Mouse (Mus musculus) liver, postnatal 0 days (tissue): ENCODE results near the gene Tmprss6. TPM values are rescaled to one million over a fixed set of nuclear protein-coding genes. Genes with fewer than 3 reads are reported as not detected.

Experiments used
- ATAC-seq: fragments of 200-750 bp; cut with Nextera tagmentation; 2 replicates; pipeline ENCODE4 v1.8.0; 2017; ENCODE audit warnings: mild to moderate bottlenecking, moderate library complexity
- DNase-seq: peaks from one replicate; pipeline ENCODE4 v3.0.0-alpha.2; 2016
- H3K27ac ChIP-seq: fragments of 300-500 bp; sonication (generic); 2 replicates; pipeline ENCODE4 v1.5.1; 2014; ENCODE audit warnings: antibody characterized with exemption, moderate library complexity, mild to moderate bottlenecking, low read depth
- H3K27me3 ChIP-seq: fragments of 300-500 bp; sonication (generic); 2 replicates; pipeline ENCODE4 v1.6.1; 2014; ENCODE audit warnings: low read length, control low read depth, mixed read lengths; ENCODE audit not compliant: insufficient read depth
- H3K36me3 ChIP-seq: fragments of 300-500 bp; sonication (generic); replicated peaks from 2 replicates; pipeline ENCODE4 v1.6.1; 2014; ENCODE audit warnings: mild to moderate bottlenecking, control low read depth, low read length, moderate library complexity, mixed read lengths; ENCODE audit not compliant: insufficient read depth
- H3K4me1 ChIP-seq: fragments of 300-500 bp; sonication (generic); 2 replicates; pipeline ENCODE4 v1.6.1; 2014; ENCODE audit warnings: antibody characterized with exemption, mild to moderate bottlenecking, control low read depth; ENCODE audit not compliant: insufficient read depth
- H3K4me2 ChIP-seq: fragments of 300-500 bp; sonication (generic); 2 replicates; pipeline ENCODE4 v1.6.1; 2014; ENCODE audit warnings: low read depth, mild to moderate bottlenecking, low read length, moderate library complexity, mixed read lengths
- H3K4me3 ChIP-seq: fragments of 300-500 bp; sonication (generic); 2 replicates; pipeline ENCODE4 v1.5.1; 2014; ENCODE audit warnings: low read depth, low read length
- H3K9ac ChIP-seq: fragments of 300-500 bp; sonication (generic); replicated peaks from 2 replicates; pipeline ENCODE4 v1.6.1; 2014; ENCODE audit warnings: mild to moderate bottlenecking, moderate library complexity
- H3K9me3 ChIP-seq: fragments of 300-500 bp; sonication (generic); 2 replicates; pipeline ENCODE4 v1.6.1; 2016; ENCODE audit warnings: mild to moderate bottlenecking, control low read depth, low read length, mixed read lengths
- CTCF ChIP-seq: sonication (generic); IDR thresholded peaks from 2 replicates; pipeline ENCODE4 v1.5.1; 2016; ENCODE audit warnings: antibody characterized with exemption, low read depth
- EP300 ChIP-seq: IDR thresholded peaks from 2 replicates; pipeline ENCODE4 v1.6.1; 2016; ENCODE audit warnings: antibody characterized with exemption, low read depth, mild to moderate bottlenecking
- WGBS: fragments of 180-500 bp; shearing (Covaris S2); extraction: QIAGEN DNeasy Blood & Tissue Kit; methylation state at CpG from one replicate; pipeline ENCODE4 v1.1.7; 2014; ENCODE audit not compliant: insufficient replicate concordance; 5-methylcytosine and 5-hydroxymethylcytosine counted together
- polyA plus RNA-seq: library from polyadenylated mRNA; unstranded; fragments of >200 nt; fragmentation: Nextera tagmentation; extraction: Ambion mirVana; gene quantifications from 2 replicates; pipeline ENCODE4 v1.2.1, GENCODE M21; 2015

The Tmprss6 gene
- polyA plus RNA-seq, 1 experiment from 2014 or later, result 80.3 TPM

GRCm38 (mm10) chr15:78470495-78471276 lies 2.3 kb upstream of the Tmprss6 start:
- ATAC-seq, result peak; percentile 73
- peak; percentile 81 for DNase-seq
- TF ChIP-seq CTCF (no peak), EP300 (peak; percentile 76; the same call in 1 of the 2 replicates)

GRCm38 (mm10) chr15:78467570-78467969 lies 864 bp downstream of the Tmprss6 start:
- TF ChIP-seq EP300 (no peak), CTCF (no peak)
- Histone ChIP-seq H3K4me2 (peak overlapping the region; percentile 67), H3K27ac (peak overlapping the region; percentile 90), H3K4me1 (peaks cover 11% of the 10 kb centered on the region), H3K9ac (peak overlapping the region; percentile 68), H3K36me3 (no peaks in the 10 kb centered on the region), H3K9me3 (no peaks in the 10 kb centered on the region), H3K4me3 (peak overlapping the region; percentile 43), H3K27me3 (no peaks in the 10 kb centered on the region)
- ATAC-seq (no peak), DNase-seq (no peak)
- 84% methylated on average over 7 of the region's 7 CpGs for WGBS

More at GRCm38 (mm10) chr15:78470495-78471276, 2.3 kb upstream of the Tmprss6 start:
- H3K4me1 ChIP-seq, result peaks cover 11% of the 10 kb centered on the region
- peak overlapping the region; percentile 82 for H3K27ac ChIP-seq
- H3K36me3 ChIP-seq, result no peaks in the 10 kb centered on the region
- no peak overlapping the region for H3K4me2 ChIP-seq
- H3K9ac ChIP-seq, result no peak overlapping the region
- H3K27me3 ChIP-seq, result no peaks in the 10 kb centered on the region
- H3K9me3 ChIP-seq, result no peaks in the 10 kb centered on the region
- H3K4me3 ChIP-seq, result no peak overlapping the region
- WGBS, result 50% methylated on average over 4 of the region's 4 CpGs

- Histone ChIP-seq H3K9ac (peak overlapping the region; percentile 68), H3K9me3 (no peaks in the 10 kb centered on the region), H3K4me1 (peaks cover 11% of the 10 kb centered on the region), H3K36me3 (no peaks in the 10 kb centered on the region), H3K4me2 (peak overlapping the region; percentile 67), H3K4me3 (peak overlapping the region; percentile 43), H3K27me3 (no peaks in the 10 kb centered on the region), H3K27ac (no peak overlapping the region)
- ATAC-seq, result no peak
- TF ChIP-seq CTCF (peak; percentile 50), EP300 (no peak)
- peak; percentile 56 for DNase-seq
- WGBS, result 24% methylated on average over 6 of the region's 6 CpGs
Measured at GRCm38 (mm10) chr15:78466809-78467208, 1.6 kb downstream of the Tmprss6 start.

- H3K27me3 ChIP-seq, result no peaks in the 10 kb centered on the region
- 38% methylated on average over 2 of the region's 2 CpGs for WGBS
- H3K4me3 ChIP-seq, result no peak overlapping the region
- no peak overlapping the region for H3K27ac ChIP-seq
- H3K4me2 ChIP-seq, result no peak overlapping the region
- TF ChIP-seq EP300 (no peak), CTCF (no peak)
- H3K36me3 ChIP-seq, result no peaks in the 10 kb centered on the region
- no peak overlapping the region for H3K9ac ChIP-seq
- ATAC-seq (no peak), DNase-seq (no peak)
- no peaks in the 10 kb centered on the region for H3K9me3 ChIP-seq
- no peaks in the 10 kb centered on the region for H3K4me1 ChIP-seq
Measured at GRCm38 (mm10) chr15:78462981-78463380, 5.5 kb downstream of the Tmprss6 start.

GRCm38 (mm10) chr15:78457193-78457592 lies 11.2 kb downstream of the Tmprss6 start:
- WGBS, result 66% methylated on average over 10 of the region's 10 CpGs
- ATAC-seq, result no peak

GRCm38 (mm10) chr15:78456051-78456450 lies 12.4 kb downstream of the Tmprss6 start:
- WGBS, result 55% methylated on average over 7 of the region's 7 CpGs
- peak overlapping the region; percentile 48; the same call in 1 of the 2 replicates for H3K27ac ChIP-seq
- no peak overlapping the region for H3K9ac ChIP-seq
- H3K4me3 ChIP-seq, result no peak overlapping the region
- DNase-seq, result peak; percentile 50
- no peaks in the 10 kb centered on the region; the same call in 1 of the 2 replicates for H3K4me1 ChIP-seq
- H3K4me2 ChIP-seq, result no peak overlapping the region
- peak; percentile 89 for ATAC-seq
- H3K27me3 ChIP-seq, result no peaks in the 10 kb centered on the region
- no peaks in the 10 kb centered on the region for H3K9me3 ChIP-seq
- peaks cover 3% of the 10 kb centered on the region; the same call in 1 of the 2 replicates for H3K36me3 ChIP-seq
- TF ChIP-seq CTCF (no peak), EP300 (no peak)

More at GRCm38 (mm10) chr15:78457193-78457592, 11.2 kb downstream of the Tmprss6 start:
- no peak overlapping the region for H3K9ac ChIP-seq
- no peak overlapping the region for H3K4me3 ChIP-seq
- TF ChIP-seq EP300, result no peak
- TF ChIP-seq CTCF, result no peak
- DNase-seq, result no peak
- H3K27me3 ChIP-seq, result no peaks in the 10 kb centered on the region
- no peaks in the 10 kb centered on the region for H3K9me3 ChIP-seq
- no peak overlapping the region for H3K4me2 ChIP-seq
- no peaks in the 10 kb centered on the region; the same call in 1 of the 2 replicates for H3K36me3 ChIP-seq
- no peak overlapping the region for H3K27ac ChIP-seq
- no peaks in the 10 kb centered on the region for H3K4me1 ChIP-seq
